Mouse (Mus musculus) spleen, adult 2 months (tissue): ENCODE data around the gene Camk1g.

Experiments
- CTCF ChIP-seq: fragments of 200-500 bp; IDR thresholded peaks from 2 replicates; pipeline ENCODE4 v1.5.1; 2011; ENCODE audit warnings: mild to moderate bottlenecking, inconsistent platforms; ENCODE audit not compliant: insufficient read depth, insufficient read length, insufficient replicate concordance; ENCODE audit errors: extremely low read depth
- POLR2A ChIP-seq: fragments of 200-500 bp; IDR thresholded peaks from 2 replicates; pipeline ENCODE4 v1.6.1; 2011; ENCODE audit warnings: low read depth, low read length, inconsistent platforms

GRCm38 (mm10) chr1:193299995-193300394 is 70.1 kb downstream of the Camk1g start:
- TF ChIP-seq CTCF: no peak
- no peak for TF ChIP-seq POLR2A
